Mouse (Mus musculus) C2C12 (cell line): ENCODE results near the gene Klk7. TPM values are rescaled to one million over a fixed set of nuclear protein-coding genes. Genes with fewer than 3 reads are reported as not detected.

Source experiments
- H3K27me3 ChIP-seq: one replicate; pipeline ENCODE4 v1.6.1; 2011; ENCODE audit not compliant: control insufficient read depth, insufficient read depth, insufficient read length
- H3K36me3 ChIP-seq: one replicate; pipeline ENCODE4 v1.6.1; 2011; ENCODE audit not compliant: control insufficient read depth, insufficient read depth
- H3K4me3 ChIP-seq: one replicate; pipeline ENCODE4 v1.5.1; 2011; ENCODE audit warnings: mild to moderate bottlenecking, control low read depth; ENCODE audit not compliant: poor library complexity, insufficient read depth, severe bottlenecking
- H3K79me2 ChIP-seq: one replicate; pipeline ENCODE4 v1.6.1; 2011; ENCODE audit not compliant: control insufficient read depth, insufficient read depth
- H3K79me3 ChIP-seq: one replicate; pipeline ENCODE4 v1.6.1; 2011; ENCODE audit warnings: low read depth, control low read depth
- H3ac ChIP-seq: one replicate; pipeline ENCODE3; 2011; ENCODE audit warnings: low read depth; ENCODE audit not compliant: control insufficient read depth, insufficient read length
- CEBPB ChIP-seq: IDR thresholded peaks from one replicate; pipeline ENCODE4 v1.6.1; 2011; ENCODE audit warnings: low read depth, mild to moderate bottlenecking, control low read depth, moderate library complexity
- CTCF ChIP-seq: IDR thresholded peaks from one replicate; pipeline ENCODE4 v1.5.1; 2011; ENCODE audit not compliant: control insufficient read depth, insufficient read depth, insufficient read length
- FOSL1 ChIP-seq: IDR thresholded peaks from one replicate; pipeline ENCODE4 v1.8.0; 2011; ENCODE audit warnings: mild to moderate bottlenecking, low read length; ENCODE audit not compliant: poor library complexity, insufficient read depth, severe bottlenecking
- MAX ChIP-seq: IDR thresholded peaks from one replicate; pipeline ENCODE4 v1.6.1; 2011; ENCODE audit warnings: mild to moderate bottlenecking, control low read depth
- MYOD1 ChIP-seq: IDR thresholded peaks from one replicate; pipeline ENCODE4 v1.6.1; 2011; ENCODE audit warnings: low read depth; ENCODE audit not compliant: control insufficient read depth, insufficient read length
- MYOG ChIP-seq: IDR thresholded peaks from one replicate; pipeline ENCODE4 v1.6.1; 2011; ENCODE audit not compliant: control insufficient read depth, insufficient read length; ENCODE audit errors: extremely low read depth
- USF1 ChIP-seq: IDR thresholded peaks from one replicate; pipeline ENCODE4 v1.6.1; 2011; ENCODE audit warnings: low read depth, mild to moderate bottlenecking, control low read depth, moderate library complexity
- polyA plus RNA-seq: library from polyadenylated mRNA; unstranded; fragments of >200 nt; fragmentation: generic; extraction: Trizol; gene quantifications from one replicate; pipeline ENCODE4 v1.2.1, GENCODE M21; 2012; ENCODE audit warnings: missing spikeins

Gene Klk7
- polyA plus RNA-seq, 1 experiment: not detected

GRCm38 (mm10) chr7:43772901-43773300 is 38.2 kb upstream of the Klk7 start:
- no peak for TF ChIP-seq USF1
- TF ChIP-seq CTCF: no peak
- no peak for TF ChIP-seq MAX
- no peak for TF ChIP-seq CEBPB
- no peak for TF ChIP-seq MYOD1
- TF ChIP-seq MYOG: no peak
- TF ChIP-seq FOSL1: no peak
- no peak overlapping the region for H3ac ChIP-seq
- H3K79me3 ChIP-seq: no peaks in the 10 kb centered on the region
- no peaks in the 10 kb centered on the region for H3K27me3 ChIP-seq
- no peak overlapping the region for H3K4me3 ChIP-seq
- H3K36me3 ChIP-seq: no peaks in the 10 kb centered on the region
- no peaks in the 10 kb centered on the region for H3K79me2 ChIP-seq

GRCm38 (mm10) chr7:43774364-43774763 is 36.7 kb upstream of the Klk7 start, which contains the start of gene Klk11:
Gene Klk11 (plus strand): TSS chr7:43774604.
- Histone ChIP-seq H3K36me3 (no peaks in the 10 kb centered on the region), H3K27me3 (no peaks in the 10 kb centered on the region), H3K79me2 (no peaks in the 10 kb centered on the region), H3K4me3 (no peak within 1 kb of the TSS), H3ac (no peak within 1 kb of the TSS), H3K79me3 (no peaks in the 10 kb centered on the region)
- TF ChIP-seq FOSL1 (no peak), USF1 (no peak), MYOD1 (no peak), CTCF (no peak), MYOG (no peak), MAX (no peak), CEBPB (no peak)

GRCm38 (mm10) chr7:43774802-43775201 is 36.3 kb upstream of the Klk7 start:
- H3ac ChIP-seq: no peak overlapping the region
- no peaks in the 10 kb centered on the region for H3K79me3 ChIP-seq
- H3K79me2 ChIP-seq: no peaks in the 10 kb centered on the region
- H3K36me3 ChIP-seq: no peaks in the 10 kb centered on the region
- H3K4me3 ChIP-seq: no peak overlapping the region
- TF ChIP-seq CEBPB: no peak
- no peak for TF ChIP-seq MYOD1
- H3K27me3 ChIP-seq: no peaks in the 10 kb centered on the region

- Histone ChIP-seq H3K79me3 (no peaks in the 10 kb centered on the region), H3ac (no peak overlapping the region), H3K4me3 (no peak overlapping the region), H3K79me2 (no peaks in the 10 kb centered on the region), H3K27me3 (no peaks in the 10 kb centered on the region), H3K36me3 (no peaks in the 10 kb centered on the region)
- TF ChIP-seq CEBPB (no peak), MAX (no peak), MYOG (no peak), MYOD1 (no peak), USF1 (no peak), FOSL1 (no peak), CTCF (no peak)
Measured at GRCm38 (mm10) chr7:43775311-43776057, 35.6 kb upstream of the Klk7 start.

- Histone ChIP-seq H3K79me2 (no peaks in the 10 kb centered on the region), H3K36me3 (no peaks in the 10 kb centered on the region), H3ac (no peak overlapping the region), H3K27me3 (no peaks in the 10 kb centered on the region), H3K79me3 (no peaks in the 10 kb centered on the region), H3K4me3 (no peak overlapping the region)
- TF ChIP-seq CTCF: no peak
- TF ChIP-seq CEBPB: no peak
- no peak for TF ChIP-seq FOSL1
- no peak for TF ChIP-seq MYOG
- TF ChIP-seq MAX: no peak
- TF ChIP-seq USF1: no peak
- TF ChIP-seq MYOD1: no peak
Measured at GRCm38 (mm10) chr7:43776506-43776905, 34.6 kb upstream of the Klk7 start.

- Histone ChIP-seq H3K4me3 (no peak overlapping the region), H3K36me3 (no peaks in the 10 kb centered on the region), H3ac (no peak overlapping the region), H3K27me3 (no peaks in the 10 kb centered on the region), H3K79me2 (no peaks in the 10 kb centered on the region), H3K79me3 (no peaks in the 10 kb centered on the region)
- TF ChIP-seq MAX (no peak), CEBPB (no peak), CTCF (no peak), USF1 (no peak), FOSL1 (no peak), MYOG (no peak), MYOD1 (no peak)
Measured at GRCm38 (mm10) chr7:43777423-43777822, 33.7 kb upstream of the Klk7 start.
